Mouse (Mus musculus) T-helper 1 cell (primary cell): ENCODE data around the gene Eps8l3.

Source experiments
- in situ Hi-C: fragments of 300-600 bp; cut with MboI, MseI; formaldehyde crosslinking; loops from one replicate; pipeline ENCODE4 v1.15.1; 2025; ENCODE audit warnings: high pct_unique_total_duplicates

The Eps8l3 gene

DNA sequence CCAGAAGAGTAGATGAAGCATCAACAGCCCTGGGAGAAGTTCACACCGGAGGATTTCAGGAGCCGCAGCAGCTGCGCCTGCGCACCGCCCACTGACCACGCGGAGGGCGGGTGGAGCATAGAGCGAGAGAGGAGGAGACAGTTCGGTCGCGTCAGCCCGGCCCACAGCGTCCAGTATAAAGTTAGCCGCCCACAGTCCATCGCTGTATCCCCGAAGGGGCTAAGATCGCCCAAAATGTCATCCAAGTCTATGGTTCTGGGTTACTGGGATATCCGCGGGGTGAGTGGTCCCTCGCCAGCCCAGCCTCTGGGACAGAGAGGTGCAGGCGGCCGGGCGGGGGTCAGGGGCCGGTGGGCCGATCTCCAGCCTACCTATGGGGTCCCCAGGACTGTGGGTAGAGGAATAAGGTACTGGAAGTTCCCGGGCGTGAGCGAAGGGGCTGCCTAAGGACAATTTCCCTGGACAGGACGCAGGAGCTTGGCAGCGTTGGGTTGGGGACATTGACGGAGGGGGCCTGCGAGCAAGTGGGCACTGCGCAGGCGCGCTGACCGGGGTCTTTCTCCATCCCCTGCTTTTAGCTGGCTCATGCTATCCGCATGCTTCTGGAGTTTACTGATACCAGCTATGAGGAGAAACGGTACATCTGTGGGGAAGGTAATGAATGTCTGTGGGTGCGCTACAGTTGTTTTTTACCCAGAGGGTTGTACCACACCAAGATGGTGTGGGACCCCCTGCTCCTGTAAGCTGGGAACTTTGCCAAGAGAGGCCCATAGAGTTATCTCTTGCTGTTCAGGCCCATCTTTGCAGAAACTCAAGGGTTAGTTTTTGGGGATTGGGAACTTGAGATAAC lies 18.9 kb downstream of the Eps8l3 start, which contains the start of gene Gstm5:
TSS of gene Gstm5 (plus strand) at position 102 of the 850 bp plus-strand sequence.
- in situ Hi-C loops: no loop called here

DNA sequence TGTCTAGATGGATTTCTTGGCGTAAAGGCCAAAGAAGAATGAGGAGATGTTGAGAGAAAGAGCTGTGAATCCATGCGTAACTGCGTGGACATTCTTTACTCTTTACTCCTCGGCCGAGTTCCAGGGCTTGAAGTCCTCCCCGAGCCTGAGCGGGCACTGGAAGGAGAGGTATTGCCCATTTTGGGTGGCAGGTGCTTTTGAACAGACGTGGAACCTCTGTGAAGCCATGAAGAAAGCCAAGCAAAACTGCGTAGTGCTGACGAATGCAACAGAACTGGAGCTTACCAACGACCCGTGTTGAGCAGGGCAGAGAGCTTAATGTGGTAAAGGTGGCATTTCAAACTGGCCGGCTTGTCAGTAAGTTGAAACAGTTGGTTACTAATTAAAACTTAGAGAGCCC lies 21.7 kb downstream of the Eps8l3 start:
- in situ Hi-C loops: no loop called here

DNA sequence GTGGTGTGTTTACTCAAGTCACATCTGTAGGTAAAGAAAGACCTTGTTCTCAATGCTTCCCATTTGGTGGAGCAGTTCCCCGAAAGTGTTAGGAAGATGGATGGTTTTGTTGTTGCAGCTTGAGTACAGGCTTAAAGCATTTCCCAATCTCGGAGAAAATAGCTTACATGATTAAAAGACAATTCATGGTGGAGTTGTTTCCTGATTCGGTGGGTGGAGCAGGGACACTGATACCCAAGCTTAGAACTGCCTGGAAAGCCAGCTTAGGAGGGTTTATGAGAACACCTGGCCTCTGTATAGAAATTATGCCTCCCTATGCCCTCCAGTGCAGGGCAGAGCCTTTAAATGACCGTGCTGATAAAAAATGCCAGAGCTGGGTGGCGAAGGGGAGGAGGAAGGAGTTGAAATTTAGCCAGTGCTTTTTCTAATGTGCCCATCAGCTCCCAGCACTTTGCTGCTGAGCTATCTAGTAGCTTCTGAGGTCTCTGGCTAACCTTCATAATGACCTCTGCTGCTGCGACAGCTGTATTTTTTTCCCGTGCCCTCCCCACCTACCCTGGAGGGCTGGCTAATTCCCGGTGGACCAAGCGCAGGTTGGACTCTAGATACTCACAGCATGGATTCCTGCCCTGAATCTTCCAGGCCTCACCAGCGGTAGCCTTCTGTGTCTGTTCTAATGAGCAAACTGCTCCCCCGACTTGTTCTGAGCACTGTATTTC lies 24.1 kb downstream of the Eps8l3 start:
- in situ Hi-C loops: no loop called here

DNA sequence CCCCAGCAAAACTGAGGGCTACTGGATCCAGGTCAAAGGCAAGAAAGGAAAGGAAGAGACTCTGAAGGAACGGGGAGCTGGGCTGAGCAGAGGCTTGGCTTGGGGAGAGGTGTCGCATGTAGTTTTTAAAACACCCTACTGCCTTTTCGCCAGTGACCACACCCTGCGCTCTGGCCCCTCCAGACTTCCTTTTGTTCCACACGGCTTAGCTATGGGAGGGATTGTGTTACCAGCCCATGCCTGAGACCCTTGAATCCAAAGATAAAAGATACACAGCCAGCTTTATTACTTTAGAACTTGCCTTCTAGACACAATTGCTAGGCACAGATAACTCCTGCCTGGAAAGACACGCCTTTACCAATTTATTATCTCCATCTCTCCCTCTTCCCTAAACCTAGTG lies 28.9 kb downstream of the Eps8l3 start:
- in situ Hi-C loops: no loop called here

DNA sequence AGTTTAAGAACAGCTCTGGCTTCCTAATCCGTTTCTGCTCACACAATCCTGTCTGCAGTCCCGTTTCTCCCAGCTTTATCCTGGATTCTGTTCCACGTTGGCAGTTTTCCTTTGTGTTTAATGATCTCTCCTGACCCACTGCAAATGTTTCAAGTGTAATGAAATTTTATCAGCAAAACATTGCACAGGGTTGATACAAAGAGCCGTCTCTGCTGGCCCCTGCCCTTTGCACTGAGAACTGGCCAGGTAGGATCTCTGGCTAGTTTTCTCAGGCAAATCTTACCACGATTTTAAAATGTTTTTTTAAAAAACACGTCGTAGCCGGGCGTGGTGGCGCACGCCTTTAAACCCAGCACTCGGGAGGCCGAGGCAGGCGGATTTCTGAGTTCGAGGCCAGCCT lies 39.6 kb downstream of the Eps8l3 start:
- in situ Hi-C loops: no loop called here

DNA sequence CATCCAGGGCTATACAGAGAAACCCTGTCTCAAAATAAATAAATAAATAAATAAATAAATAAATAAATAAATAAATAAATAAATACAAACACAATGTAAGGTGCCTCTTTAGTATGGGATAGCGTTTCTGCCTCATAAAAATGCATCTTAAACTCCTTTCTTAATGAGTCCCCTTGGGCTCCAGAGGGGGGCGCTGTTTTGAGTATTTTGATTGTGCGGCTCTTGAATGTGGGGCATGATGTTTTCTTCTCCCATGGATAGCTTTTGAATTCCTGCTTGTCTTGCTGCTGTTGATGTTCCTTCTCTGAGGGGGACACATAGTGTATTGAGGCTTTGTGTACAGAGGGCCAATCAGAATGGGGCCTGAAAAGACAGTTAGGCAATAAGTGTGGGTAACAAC lies 40.1 kb downstream of the Eps8l3 start:
- in situ Hi-C loops: no loop called here

DNA sequence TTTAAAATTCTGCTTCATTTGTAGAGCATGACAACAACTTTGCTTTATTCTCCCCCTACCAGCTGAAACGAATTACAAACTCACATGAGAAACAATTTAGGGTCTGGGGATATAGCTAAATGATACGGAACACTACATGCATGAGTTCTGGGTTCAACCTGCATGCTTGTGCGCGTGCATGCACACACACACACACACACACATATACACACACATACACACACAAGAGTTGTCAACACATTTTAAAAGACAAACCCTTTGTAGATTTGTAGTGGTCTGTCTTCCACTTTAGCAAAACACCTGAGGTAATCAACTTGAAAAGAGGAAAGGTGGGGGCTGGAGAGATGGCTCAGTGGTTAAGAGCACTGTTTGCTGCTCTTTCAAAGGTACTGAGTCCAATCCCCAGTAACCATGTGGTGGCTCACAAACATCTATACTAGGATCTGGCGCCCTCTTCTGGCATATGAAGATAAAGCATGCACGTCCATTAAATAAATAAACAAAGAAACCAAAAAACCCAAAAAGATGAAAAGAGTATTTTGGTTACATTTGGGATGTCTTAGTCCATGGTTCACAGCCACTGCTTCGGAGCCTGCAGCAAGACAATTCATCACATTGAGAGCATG lies 40.9 kb downstream of the Eps8l3 start:
- in situ Hi-C loops: no loop called here

DNA sequence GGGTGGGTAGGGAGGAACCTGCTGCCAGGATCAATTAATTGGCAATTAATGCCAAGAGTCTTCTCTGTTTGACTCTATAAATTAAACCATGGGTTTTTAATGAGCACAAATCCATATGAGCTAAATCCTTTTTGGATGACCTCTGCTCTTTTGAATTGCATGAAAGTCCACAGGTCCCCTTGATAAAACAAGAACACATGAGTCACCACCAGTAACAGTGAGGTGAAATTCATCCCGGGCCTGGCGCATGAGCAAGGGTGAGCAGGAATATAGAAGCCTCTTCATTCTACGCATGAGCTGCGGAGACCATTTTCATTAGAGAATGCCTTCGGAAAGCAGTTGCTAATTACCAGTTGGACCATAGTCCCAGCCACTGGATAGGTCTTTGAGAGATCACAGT lies 43.3 kb downstream of the Eps8l3 start:
- in situ Hi-C loops: no loop called here

DNA sequence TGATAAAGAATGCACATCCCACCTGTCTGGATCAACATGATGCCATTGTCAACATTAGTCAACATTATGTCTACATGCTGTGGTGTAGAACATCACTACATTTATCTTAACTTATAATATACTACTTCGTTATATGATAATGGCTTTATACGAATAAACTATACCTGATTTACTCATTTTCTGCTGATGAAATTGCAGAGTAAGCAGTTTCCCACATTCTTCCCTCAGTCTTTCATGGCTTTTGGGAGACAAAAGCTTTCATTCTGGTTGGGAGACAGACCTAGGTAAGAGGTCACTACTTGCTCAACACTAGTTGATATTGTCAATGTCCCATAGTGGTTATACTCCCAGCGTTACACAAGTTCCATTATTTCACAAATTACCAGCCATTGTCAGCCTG lies 48.3 kb downstream of the Eps8l3 start:
- in situ Hi-C loops: no loop called here

DNA sequence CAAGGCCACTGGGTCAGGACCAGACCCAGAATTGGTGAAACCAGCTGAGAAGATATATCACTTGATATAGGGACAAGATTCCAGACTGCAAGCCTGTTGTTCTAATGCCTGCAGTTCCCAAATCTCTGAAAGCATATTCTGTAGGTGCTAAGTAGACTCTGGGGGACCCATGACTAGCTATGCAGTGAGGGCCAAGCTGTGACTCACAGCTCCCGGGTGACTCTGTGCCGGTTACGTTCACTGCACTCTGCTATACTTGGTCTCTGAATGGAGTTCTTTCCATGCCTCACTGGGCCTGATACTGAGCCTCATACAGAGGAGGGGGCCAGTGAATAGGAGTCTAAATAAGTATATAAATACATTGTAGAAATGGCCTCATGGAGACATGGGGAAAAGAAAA lies 50.8 kb downstream of the Eps8l3 start:
- in situ Hi-C loops: no loop called here

DNA sequence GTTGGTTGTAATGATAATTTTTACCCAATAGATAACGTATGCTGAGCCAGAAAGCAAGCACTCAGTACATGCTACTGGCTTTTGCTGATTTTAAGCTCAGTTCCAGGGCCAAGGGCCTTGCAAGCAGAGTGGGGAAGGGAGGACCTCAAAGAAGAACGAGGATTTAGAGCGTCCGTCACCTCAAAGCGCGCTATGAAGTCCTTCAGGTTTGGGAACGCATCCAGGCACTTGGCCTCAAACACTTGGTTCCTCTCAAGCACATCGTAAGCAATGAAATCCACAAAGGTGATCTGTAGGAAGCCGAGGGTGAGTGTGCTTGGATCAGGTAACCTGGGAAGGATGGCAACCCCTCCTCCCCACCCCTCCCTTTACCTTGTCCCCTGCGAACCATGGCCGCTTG lies 51.7 kb downstream of the Eps8l3 start:
- in situ Hi-C loops: no loop called here

DNA sequence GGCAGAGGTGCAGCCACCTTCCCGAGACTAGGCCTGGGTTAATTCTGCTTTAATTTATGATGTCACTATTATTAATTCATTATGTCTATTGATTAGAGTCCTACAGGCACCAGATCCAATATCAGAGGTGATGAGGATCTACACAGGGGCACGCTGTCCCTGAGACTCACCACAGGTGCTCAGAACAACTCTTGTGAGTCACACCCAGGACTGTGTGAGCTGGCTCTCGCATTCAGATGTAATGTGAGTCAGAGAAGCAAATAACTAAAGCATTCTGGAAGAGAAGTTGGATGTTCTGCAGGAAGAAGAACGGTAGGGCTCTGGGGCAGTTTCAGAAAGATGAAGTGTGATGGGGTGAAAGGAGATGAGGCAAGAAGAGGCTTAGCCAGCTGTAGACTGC lies 52.2 kb downstream of the Eps8l3 start:
- in situ Hi-C loops: no loop called here

DNA sequence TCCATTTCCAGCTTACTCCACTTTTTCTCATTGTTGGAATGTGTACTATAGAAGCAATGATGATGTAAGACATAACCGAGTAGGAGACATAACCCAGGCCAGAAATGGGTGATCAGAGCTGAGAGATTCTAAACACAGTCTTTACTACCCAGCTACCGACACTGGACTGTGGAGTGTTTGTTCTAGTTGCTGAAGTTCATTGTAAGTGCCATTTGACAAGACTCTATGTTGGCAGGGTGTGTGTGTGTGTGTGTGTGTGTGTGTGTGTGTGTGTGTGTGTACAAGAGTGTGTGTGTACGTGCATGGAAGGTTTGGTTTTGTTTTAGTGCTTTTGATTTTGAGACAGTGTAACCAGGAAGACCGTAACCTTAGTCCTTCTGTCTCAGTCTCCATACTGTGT lies 52.7 kb downstream of the Eps8l3 start:
- in situ Hi-C loops: no loop called here

DNA sequence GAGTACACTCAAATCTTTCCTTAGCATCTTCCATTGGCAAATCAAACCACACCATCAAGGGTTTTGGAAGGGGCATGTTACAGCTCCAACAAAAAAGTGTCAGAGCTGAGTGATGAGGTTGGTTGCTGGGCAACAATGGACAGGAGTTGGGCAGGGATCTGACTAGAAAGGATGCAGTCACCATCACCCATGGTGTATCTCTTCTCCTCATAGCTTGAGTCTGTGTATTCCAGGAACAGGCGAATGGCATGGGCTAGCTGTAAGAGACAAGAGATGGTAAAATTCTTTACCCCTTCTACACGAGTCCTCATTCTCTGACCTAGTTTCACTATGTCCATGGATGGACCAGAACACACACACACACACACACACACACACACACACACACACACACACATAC lies 54.1 kb downstream of the Eps8l3 start:
- in situ Hi-C loops: no loop called here

DNA sequence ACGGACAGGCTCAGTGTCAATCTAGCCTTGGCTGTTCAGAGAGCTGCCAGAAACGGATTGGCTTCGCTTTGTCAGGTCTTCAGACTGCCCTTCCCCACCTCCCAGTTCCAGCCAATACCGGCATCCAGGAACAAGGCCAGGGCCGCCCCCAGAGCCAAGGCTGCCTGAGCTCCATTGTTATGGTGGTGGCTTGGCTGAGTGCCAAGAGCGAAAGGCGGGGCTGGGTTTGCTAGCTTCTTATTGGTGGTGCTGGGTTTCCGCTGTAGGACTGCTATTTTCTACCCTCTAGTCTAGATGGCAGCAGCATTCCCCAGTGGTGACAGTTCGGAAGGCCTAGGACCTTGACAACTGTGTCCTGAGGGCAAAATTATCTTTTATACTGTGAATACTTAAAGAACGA lies 54.6 kb downstream of the Eps8l3 start, which contains the start of gene Gstm7:
TSS of gene Gstm7 (minus strand) at position 148 of the 400 bp plus-strand sequence.
- in situ Hi-C loops: no loop called here

DNA sequence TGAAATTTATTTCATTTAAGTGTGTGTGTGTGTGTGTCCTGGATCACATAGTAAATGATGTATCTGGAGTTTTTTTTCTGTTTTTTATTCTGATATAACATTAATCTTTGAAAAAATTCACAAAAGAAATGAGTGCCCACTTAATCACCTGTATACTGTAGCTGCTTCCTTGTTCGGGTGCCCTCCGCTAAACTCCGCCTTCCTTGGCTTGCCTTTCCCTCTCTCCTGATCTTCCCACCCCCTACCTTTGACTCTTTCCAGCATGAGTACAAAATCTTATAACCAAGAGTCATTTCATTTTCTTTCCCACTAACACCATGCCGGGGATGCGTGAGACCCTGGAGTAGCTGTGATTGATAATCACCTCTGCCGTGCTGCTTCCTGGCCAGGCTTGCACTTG lies 55.1 kb downstream of the Eps8l3 start:
- in situ Hi-C loops: no loop called here

DNA sequence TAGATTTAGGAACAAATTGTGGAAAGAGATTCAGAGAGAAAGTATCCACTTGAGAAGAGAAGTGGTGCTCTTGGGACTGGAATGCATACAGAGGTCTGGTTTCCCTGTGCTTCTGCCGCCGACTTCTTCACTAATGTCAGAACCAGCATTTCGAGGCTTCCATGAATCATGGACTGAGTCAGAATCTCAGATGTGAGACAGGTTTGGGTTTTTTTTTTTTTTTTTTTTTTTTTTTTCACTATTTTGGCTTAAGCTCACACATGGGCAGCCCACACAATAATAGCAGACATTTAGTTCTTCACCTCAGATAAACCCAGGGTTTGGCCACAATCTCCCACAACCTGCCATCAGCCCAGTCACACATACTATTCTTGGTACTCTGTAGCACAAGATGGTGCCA lies 58.2 kb downstream of the Eps8l3 start:
- in situ Hi-C loops: no loop called here

DNA sequence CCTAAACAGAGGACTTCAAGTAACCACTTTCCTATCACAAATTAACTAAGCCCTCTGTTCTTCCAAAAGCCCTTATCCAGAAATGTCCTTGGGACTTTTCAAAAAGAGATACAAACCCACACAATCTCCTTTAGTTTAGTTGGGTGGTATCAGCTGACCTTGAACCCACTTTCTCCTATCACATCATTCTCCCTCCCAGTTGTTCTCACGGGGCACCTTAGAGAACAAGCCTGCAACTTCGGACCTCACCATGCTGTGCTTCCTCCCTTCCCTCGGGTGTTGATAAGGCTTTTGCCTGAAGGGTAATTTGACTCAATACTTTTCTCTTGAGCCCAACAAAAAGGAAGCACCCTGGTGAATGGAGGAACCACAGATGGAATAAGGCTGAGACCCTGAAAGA lies 58.9 kb downstream of the Eps8l3 start:
- in situ Hi-C loops: no loop called here

DNA sequence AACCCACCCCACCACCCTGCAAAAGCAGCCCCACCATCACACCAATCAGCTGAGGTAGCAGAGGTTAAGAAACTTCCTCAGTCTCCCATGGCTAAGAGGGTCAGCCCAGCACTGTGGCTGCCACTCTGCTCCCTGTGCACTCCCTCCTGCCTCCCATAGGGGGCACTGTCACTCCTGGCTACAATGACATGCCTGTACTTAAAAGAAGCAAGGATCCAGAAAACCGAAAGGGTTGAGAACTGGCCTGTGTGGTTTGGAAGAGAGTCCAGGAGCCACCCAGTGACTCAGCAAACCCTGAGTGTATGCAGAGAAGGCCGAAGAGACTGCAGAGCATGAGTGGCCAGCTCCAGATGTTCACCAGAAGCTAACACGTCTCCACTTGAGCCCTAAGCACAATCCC lies 62.4 kb downstream of the Eps8l3 start:
- in situ Hi-C loops: no loop called here

DNA sequence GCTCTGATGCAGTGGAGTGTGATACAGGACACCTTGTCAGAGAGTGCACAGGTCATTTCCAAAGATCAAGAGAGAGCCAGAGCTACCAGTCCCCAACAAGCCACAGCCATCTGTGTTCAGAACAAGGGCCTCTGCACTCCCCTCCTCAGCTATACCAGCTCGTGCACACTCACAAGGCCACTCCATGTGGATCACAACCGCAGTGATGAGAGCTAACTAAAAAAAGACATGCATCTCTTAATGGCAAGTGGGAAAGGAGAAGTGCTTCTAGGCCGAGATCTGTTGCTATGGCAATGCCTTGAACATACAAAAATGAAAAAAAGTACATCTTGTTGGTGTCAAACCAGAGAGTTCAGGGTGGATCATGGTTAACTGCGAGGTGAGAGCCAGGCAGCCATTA lies 62.8 kb downstream of the Eps8l3 start:
- in situ Hi-C loops: no loop called here

DNA sequence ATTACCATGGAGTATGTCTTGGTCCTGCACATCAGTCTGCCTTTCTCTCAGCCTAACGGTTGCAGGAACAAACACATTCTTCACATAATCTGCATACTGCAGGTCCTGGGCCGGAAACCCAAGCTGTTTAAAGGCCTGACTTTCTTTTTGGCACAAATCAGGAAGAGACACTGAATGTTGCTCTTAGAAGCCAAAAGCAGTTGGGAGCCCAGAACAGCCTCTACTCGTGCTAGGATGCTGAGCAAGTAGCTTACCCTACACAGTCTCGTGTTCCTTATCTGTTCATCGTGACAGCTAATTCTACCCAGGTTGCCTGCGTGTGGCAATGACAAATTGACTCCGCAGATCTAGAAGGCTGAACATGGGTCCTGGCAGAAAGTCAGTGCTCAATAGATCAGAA lies 63.5 kb downstream of the Eps8l3 start:
- in situ Hi-C loops: no loop called here

DNA sequence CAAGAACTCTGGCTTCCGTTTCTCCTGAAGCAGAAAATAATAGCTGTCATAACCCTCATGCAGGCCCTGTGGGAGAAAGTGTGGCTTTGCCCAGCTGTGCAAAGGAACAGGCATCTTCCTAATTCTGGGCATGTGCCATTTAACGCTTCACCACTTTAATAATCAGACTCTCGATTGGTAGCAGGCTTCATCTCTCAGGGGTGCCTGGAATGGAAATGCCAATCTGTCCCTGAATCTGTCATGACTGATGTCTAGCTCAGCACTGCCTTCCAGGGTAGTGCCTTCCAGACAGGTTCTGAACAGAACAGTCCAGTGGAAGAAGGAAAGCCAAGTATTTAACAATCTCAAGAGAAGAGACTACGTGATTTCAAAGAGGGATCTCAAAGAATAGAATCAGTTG lies 64.2 kb downstream of the Eps8l3 start:
- in situ Hi-C loops: no loop called here
